Mouse (Mus musculus) forebrain, embryonic 14.5 days (tissue): ENCODE measurements at regions not wholly inside any gene's neighbourhood (a gene's known extent, or its start where the extent isn't known, plus 50 kb on each side); places are given as distances from the start of the nearest gene placed in this dataset.

ENCODE experiments used
- ATAC-seq: fragments of 200-750 bp; cut with Nextera tagmentation; 2 replicates; pipeline ENCODE4 v1.8.0; 2017; ENCODE audit warnings: mild to moderate bottlenecking, moderate library complexity
- DNase-seq: peaks from one replicate; pipeline ENCODE4 v3.0.0-alpha.2; 2015; ENCODE audit warnings: low spot score
- H3K27ac ChIP-seq: fragments of 300-500 bp; sonication (generic); 2 replicates; pipeline ENCODE4 v1.5.1; 2014; ENCODE audit warnings: low read depth, mild to moderate bottlenecking, control low read depth, low read length, moderate library complexity
- H3K27me3 ChIP-seq: fragments of 300-500 bp; sonication (generic); replicated peaks from 2 replicates; pipeline ENCODE4 v1.6.1; 2014; ENCODE audit warnings: low read length, control low read depth, mixed read lengths; ENCODE audit not compliant: control insufficient read depth, insufficient read depth
- H3K36me3 ChIP-seq: fragments of 300-500 bp; sonication (generic); 2 replicates; pipeline ENCODE4 v1.6.1; 2014; ENCODE audit warnings: low read length, control low read depth; ENCODE audit not compliant: control insufficient read depth, insufficient read depth
- H3K4me1 ChIP-seq: fragments of 300-500 bp; sonication (generic); 2 replicates; pipeline ENCODE4 v1.6.1; 2014; ENCODE audit warnings: antibody characterized with exemption, low read length, control low read depth; ENCODE audit not compliant: control insufficient read depth, insufficient read depth
- H3K4me2 ChIP-seq: fragments of 300-500 bp; sonication (generic); 2 replicates; pipeline ENCODE4 v1.6.1; 2014; ENCODE audit warnings: mild to moderate bottlenecking, control low read depth, low read length
- H3K4me3 ChIP-seq: fragments of 300-500 bp; sonication (generic); 2 replicates; pipeline ENCODE4 v1.5.1; 2014; ENCODE audit warnings: low read depth, low read length, control low read depth
- H3K9ac ChIP-seq: fragments of 300-500 bp; sonication (generic); 2 replicates; pipeline ENCODE4 v1.6.1; 2014; ENCODE audit warnings: mild to moderate bottlenecking, low read length, control low read depth, moderate library complexity
- H3K9me3 ChIP-seq: fragments of 300-500 bp; sonication (generic); replicated peaks from 2 replicates; pipeline ENCODE4 v1.6.1; 2016; ENCODE audit warnings: low read length, control low read depth, mixed read lengths; ENCODE audit not compliant: control insufficient read depth
- WGBS: fragments of 180-500 bp; shearing (Covaris S2); extraction: QIAGEN DNeasy Blood & Tissue Kit; methylation state at CpG from one replicate; pipeline ENCODE4 v1.1.7; 2014; 5-methylcytosine and 5-hydroxymethylcytosine counted together

- Histone ChIP-seq H3K4me3 (no peak overlapping the region), H3K9ac (no peak overlapping the region), H3K27me3 (no peaks in the 10 kb centered on the region), H3K27ac (no peak overlapping the region), H3K4me1 (no peaks in the 10 kb centered on the region), H3K4me2 (no peak overlapping the region), H3K9me3 (no peaks in the 10 kb centered on the region), H3K36me3 (no peaks in the 10 kb centered on the region)
- peak; percentile 33 for DNase-seq
- WGBS = 49% methylated on average over 16 of the region's 16 CpGs
- peak; percentile 77; the same call in 1 of the 2 replicates for ATAC-seq
These were observed 209.4 kb upstream of the Inhba start for GRCm38 (mm10) chr13:15802043-15802795.

- Histone ChIP-seq H3K36me3 (no peaks in the 10 kb centered on the region), H3K4me3 (no peak overlapping the region), H3K4me1 (no peaks in the 10 kb centered on the region), H3K9me3 (no peaks in the 10 kb centered on the region), H3K4me2 (no peak overlapping the region), H3K9ac (no peak overlapping the region), H3K27ac (no peak overlapping the region), H3K27me3 (no peaks in the 10 kb centered on the region)
- no peak for DNase-seq
- no peak for ATAC-seq
- WGBS = 74% methylated on average over 1 of the region's 1 CpGs
These were observed 207.7 kb upstream of the Inhba start for GRCm38 (mm10) chr13:15803965-15804364.

- Histone ChIP-seq H3K36me3 (no peaks in the 10 kb centered on the region), H3K9ac (no peak overlapping the region), H3K4me1 (no peaks in the 10 kb centered on the region), H3K27ac (no peak overlapping the region), H3K4me2 (no peak overlapping the region), H3K27me3 (no peaks in the 10 kb centered on the region), H3K9me3 (no peaks in the 10 kb centered on the region), H3K4me3 (no peak overlapping the region)
- 89% methylated on average over 4 of the region's 4 CpGs for WGBS
- DNase-seq (no peak), ATAC-seq (no peak)
These were observed 204.7 kb upstream of the Inhba start for GRCm38 (mm10) chr13:15806925-15807324.

GRCm38 (mm10) chr13:15822261-15822850 is 189.3 kb upstream of the Inhba start:
- no peak overlapping the region for H3K4me2 ChIP-seq
- no peaks in the 10 kb centered on the region for H3K27me3 ChIP-seq
- H3K4me1 ChIP-seq = no peaks in the 10 kb centered on the region
- no peak overlapping the region for H3K9ac ChIP-seq
- H3K9me3 ChIP-seq = no peaks in the 10 kb centered on the region
- H3K4me3 ChIP-seq = no peak overlapping the region
- DNase-seq (no peak), ATAC-seq (no peak)
- H3K36me3 ChIP-seq = no peaks in the 10 kb centered on the region
- 45% methylated on average over 1 of the region's 1 CpGs for WGBS
- H3K27ac ChIP-seq = no peak overlapping the region

- Histone ChIP-seq H3K27me3 (no peaks in the 10 kb centered on the region), H3K4me1 (no peaks in the 10 kb centered on the region), H3K4me3 (no peak overlapping the region), H3K9ac (no peak overlapping the region), H3K9me3 (no peaks in the 10 kb centered on the region), H3K4me2 (no peak overlapping the region), H3K36me3 (no peaks in the 10 kb centered on the region), H3K27ac (no peak overlapping the region)
- ATAC-seq (no peak), DNase-seq (no peak)
These were observed 165.8 kb upstream of the Inhba start for GRCm38 (mm10) chr13:15845806-15846205.

- Histone ChIP-seq H3K4me3 (no peak overlapping the region), H3K36me3 (no peaks in the 10 kb centered on the region), H3K9me3 (no peaks in the 10 kb centered on the region), H3K27ac (no peak overlapping the region), H3K9ac (no peak overlapping the region), H3K4me1 (no peaks in the 10 kb centered on the region), H3K27me3 (no peaks in the 10 kb centered on the region), H3K4me2 (no peak overlapping the region)
- ATAC-seq (no peak), DNase-seq (no peak)
- 88% methylated on average over 5 of the region's 5 CpGs for WGBS
These were observed 163.6 kb upstream of the Inhba start for GRCm38 (mm10) chr13:15848017-15848416.

- 69% methylated on average over 3 of the region's 3 CpGs for WGBS
- H3K9ac ChIP-seq = no peak overlapping the region
- no peaks in the 10 kb centered on the region for H3K9me3 ChIP-seq
- DNase-seq (no peak), ATAC-seq (no peak)
- H3K36me3 ChIP-seq = no peaks in the 10 kb centered on the region
- H3K4me2 ChIP-seq = no peak overlapping the region
- no peaks in the 10 kb centered on the region for H3K4me1 ChIP-seq
- no peak overlapping the region for H3K27ac ChIP-seq
- no peak overlapping the region for H3K4me3 ChIP-seq
- no peaks in the 10 kb centered on the region for H3K27me3 ChIP-seq
These were observed 162.5 kb upstream of the Inhba start for GRCm38 (mm10) chr13:15849129-15849528.

GRCm38 (mm10) chr13:15850358-15850757 is 161.3 kb upstream of the Inhba start:
- 79% methylated on average over 2 of the region's 2 CpGs for WGBS
- no peak overlapping the region for H3K27ac ChIP-seq
- no peak overlapping the region for H3K4me2 ChIP-seq
- no peak for ATAC-seq
- no peak for DNase-seq
- H3K27me3 ChIP-seq = no peaks in the 10 kb centered on the region
- no peak overlapping the region for H3K4me3 ChIP-seq
- no peaks in the 10 kb centered on the region for H3K4me1 ChIP-seq
- H3K9ac ChIP-seq = no peak overlapping the region
- H3K9me3 ChIP-seq = no peaks in the 10 kb centered on the region
- no peaks in the 10 kb centered on the region for H3K36me3 ChIP-seq

GRCm38 (mm10) chr13:15853022-15853566 is 158.6 kb upstream of the Inhba start:
- Histone ChIP-seq H3K9ac (no peak overlapping the region), H3K9me3 (no peaks in the 10 kb centered on the region), H3K27me3 (no peaks in the 10 kb centered on the region), H3K27ac (no peak overlapping the region), H3K4me1 (no peaks in the 10 kb centered on the region), H3K4me2 (no peak overlapping the region), H3K36me3 (no peaks in the 10 kb centered on the region), H3K4me3 (no peak overlapping the region)
- ATAC-seq (no peak), DNase-seq (no peak)
